Mouse (Mus musculus) embryonic facial prominence, embryonic 12.5 days (tissue): ENCODE measurements around the gene Neb. TPM values are rescaled to one million over a fixed set of nuclear protein-coding genes. Genes with fewer than 3 reads are reported as not detected.

ENCODE experiments used
- ATAC-seq: fragments of 200-750 bp; cut with Nextera tagmentation; 2 replicates; pipeline ENCODE4 v1.8.0; 2017; ENCODE audit not compliant: insufficient number of reproducible peaks, insufficient read depth, low FRiP score, low TSS enrichment
- H3K27ac ChIP-seq: fragments of 300-500 bp; sonication (generic); 2 replicates; pipeline ENCODE4 v1.5.1; 2016; ENCODE audit warnings: mild to moderate bottlenecking
- H3K27me3 ChIP-seq: fragments of 300-500 bp; sonication (generic); 2 replicates; pipeline ENCODE4 v1.6.1; 2016; ENCODE audit warnings: mild to moderate bottlenecking, moderate library complexity
- H3K36me3 ChIP-seq: fragments of 300-500 bp; sonication (generic); 2 replicates; pipeline ENCODE4 v1.6.1; 2016; ENCODE audit warnings: mild to moderate bottlenecking
- H3K4me1 ChIP-seq: fragments of 300-500 bp; sonication (generic); 2 replicates; pipeline ENCODE4 v1.6.1; 2016
- H3K4me2 ChIP-seq: fragments of 300-500 bp; sonication (generic); replicated peaks from 2 replicates; pipeline ENCODE4 v1.6.1; 2016; ENCODE audit warnings: mild to moderate bottlenecking, moderate library complexity
- H3K4me3 ChIP-seq: fragments of 300-500 bp; sonication (generic); 2 replicates; pipeline ENCODE4 v1.5.1; 2016; ENCODE audit warnings: mild to moderate bottlenecking
- H3K9ac ChIP-seq: fragments of 300-500 bp; sonication (generic); 2 replicates; pipeline ENCODE4 v1.6.1; 2016; ENCODE audit warnings: mild to moderate bottlenecking, moderate library complexity
- H3K9me3 ChIP-seq: fragments of 300-500 bp; sonication (generic); 2 replicates; pipeline ENCODE4 v1.6.1; 2016; ENCODE audit warnings: mild to moderate bottlenecking, moderate library complexity
- WGBS: fragments of 180-500 bp; shearing (Covaris S2); methylation state at CpG from one replicate; pipeline ENCODE4 v1.1.7; 2016; 5-methylcytosine and 5-hydroxymethylcytosine counted together
- polyA plus RNA-seq: library from polyadenylated mRNA; unstranded; fragments of >200 nt; fragmentation: Nextera tagmentation; extraction: Ambion mirVana; gene quantifications from 2 replicates; pipeline ENCODE4 v1.2.1, GENCODE M21; 2016

Gene Neb
- polyA plus RNA-seq, 1 experiment from 2014 or later = 30.8 TPM

GRCm38 (mm10) chr2:52331761-52332160 is 46.5 kb downstream of the Neb start:
- no peak overlapping the region for H3K9ac ChIP-seq
- no peaks in the 10 kb centered on the region for H3K27me3 ChIP-seq
- H3K4me2 ChIP-seq = no peak overlapping the region
- no peak overlapping the region for H3K27ac ChIP-seq
- no peaks in the 10 kb centered on the region for H3K36me3 ChIP-seq
- no peak for ATAC-seq
- H3K9me3 ChIP-seq = no peaks in the 10 kb centered on the region
- H3K4me3 ChIP-seq = no peak overlapping the region
- H3K4me1 ChIP-seq = no peaks in the 10 kb centered on the region
- WGBS = 75% methylated on average over 3 of the region's 3 CpGs

- Histone ChIP-seq H3K27ac (no peak overlapping the region), H3K4me1 (no peaks in the 10 kb centered on the region), H3K4me2 (no peak overlapping the region), H3K27me3 (no peaks in the 10 kb centered on the region), H3K9me3 (no peaks in the 10 kb centered on the region), H3K36me3 (no peaks in the 10 kb centered on the region), H3K9ac (no peak overlapping the region), H3K4me3 (no peak overlapping the region)
- WGBS = 84% methylated on average over 4 of the region's 4 CpGs
- no peak for ATAC-seq
Observed at GRCm38 (mm10) chr2:52327244-52327815, 50.9 kb downstream of the Neb start.

GRCm38 (mm10) chr2:52321866-52322265 is 56.4 kb downstream of the Neb start:
- H3K27ac ChIP-seq = no peak overlapping the region
- no peak for ATAC-seq
- no peak overlapping the region for H3K4me3 ChIP-seq
- H3K4me2 ChIP-seq = no peak overlapping the region
- no peak overlapping the region for H3K9ac ChIP-seq
- WGBS = 86% methylated on average over 3 of the region's 3 CpGs
- H3K27me3 ChIP-seq = no peaks in the 10 kb centered on the region
- H3K4me1 ChIP-seq = no peaks in the 10 kb centered on the region
- no peaks in the 10 kb centered on the region for H3K36me3 ChIP-seq
- no peaks in the 10 kb centered on the region for H3K9me3 ChIP-seq

- Histone ChIP-seq H3K4me1 (no peaks in the 10 kb centered on the region), H3K36me3 (no peaks in the 10 kb centered on the region), H3K27me3 (no peaks in the 10 kb centered on the region), H3K4me3 (no peak overlapping the region), H3K27ac (no peak overlapping the region), H3K9me3 (no peaks in the 10 kb centered on the region), H3K4me2 (no peak overlapping the region), H3K9ac (no peak overlapping the region)
- WGBS = 90% methylated on average over 2 of the region's 2 CpGs
- ATAC-seq = no peak
Observed at GRCm38 (mm10) chr2:52320175-52320574, 58.1 kb downstream of the Neb start.

- no peaks in the 10 kb centered on the region for H3K4me1 ChIP-seq
- no peaks in the 10 kb centered on the region for H3K9me3 ChIP-seq
- no peaks in the 10 kb centered on the region for H3K27me3 ChIP-seq
- H3K4me3 ChIP-seq = no peak overlapping the region
- no peak overlapping the region for H3K4me2 ChIP-seq
- H3K27ac ChIP-seq = no peak overlapping the region
- no peak for ATAC-seq
- no peak overlapping the region for H3K9ac ChIP-seq
- WGBS = 63% methylated on average over 5 of the region's 5 CpGs
- no peaks in the 10 kb centered on the region for H3K36me3 ChIP-seq
Observed at GRCm38 (mm10) chr2:52319020-52319567, 59.2 kb downstream of the Neb start.

GRCm38 (mm10) chr2:52317471-52317870 is 60.8 kb downstream of the Neb start:
- H3K9me3 ChIP-seq = no peaks in the 10 kb centered on the region
- no peak overlapping the region for H3K4me3 ChIP-seq
- WGBS = 91% methylated on average over 4 of the region's 4 CpGs
- no peak overlapping the region for H3K9ac ChIP-seq
- H3K4me1 ChIP-seq = no peaks in the 10 kb centered on the region
- H3K4me2 ChIP-seq = no peak overlapping the region
- no peak overlapping the region for H3K27ac ChIP-seq
- H3K36me3 ChIP-seq = no peaks in the 10 kb centered on the region
- no peaks in the 10 kb centered on the region for H3K27me3 ChIP-seq
- ATAC-seq = no peak

GRCm38 (mm10) chr2:52315737-52316136 is 62.5 kb downstream of the Neb start:
- 52% methylated on average over 3 of the region's 3 CpGs for WGBS

GRCm38 (mm10) chr2:52314922-52315730 is 63.1 kb downstream of the Neb start:
- Histone ChIP-seq H3K4me3 (no peak overlapping the region), H3K27me3 (no peaks in the 10 kb centered on the region), H3K36me3 (no peaks in the 10 kb centered on the region), H3K4me1 (no peaks in the 10 kb centered on the region), H3K27ac (no peak overlapping the region), H3K9ac (no peak overlapping the region), H3K4me2 (no peak overlapping the region), H3K9me3 (no peaks in the 10 kb centered on the region)
- no peak for ATAC-seq
- WGBS = 88% methylated on average over 7 of the region's 7 CpGs

More at GRCm38 (mm10) chr2:52315737-52316136, 62.5 kb downstream of the Neb start:
- Histone ChIP-seq H3K9ac (no peak overlapping the region), H3K4me2 (no peak overlapping the region), H3K9me3 (no peaks in the 10 kb centered on the region), H3K27me3 (no peaks in the 10 kb centered on the region), H3K4me3 (no peak overlapping the region), H3K27ac (no peak overlapping the region), H3K36me3 (no peaks in the 10 kb centered on the region), H3K4me1 (no peaks in the 10 kb centered on the region)
- no peak for ATAC-seq

- Histone ChIP-seq H3K4me2 (no peak overlapping the region), H3K4me1 (no peaks in the 10 kb centered on the region), H3K36me3 (no peaks in the 10 kb centered on the region), H3K27ac (no peak overlapping the region), H3K9ac (no peak overlapping the region), H3K9me3 (no peaks in the 10 kb centered on the region), H3K27me3 (no peaks in the 10 kb centered on the region), H3K4me3 (no peak overlapping the region)
- WGBS = 82% methylated on average over 4 of the region's 4 CpGs
- ATAC-seq = no peak
Observed at GRCm38 (mm10) chr2:52310757-52311156, 67.5 kb downstream of the Neb start.

GRCm38 (mm10) chr2:52306635-52307034 is 71.6 kb downstream of the Neb start:
- H3K27me3 ChIP-seq = no peaks in the 10 kb centered on the region
- H3K4me1 ChIP-seq = no peaks in the 10 kb centered on the region
- 85% methylated on average over 5 of the region's 5 CpGs for WGBS
- H3K9me3 ChIP-seq = no peaks in the 10 kb centered on the region
- H3K9ac ChIP-seq = no peak overlapping the region
- H3K4me2 ChIP-seq = no peak overlapping the region
- ATAC-seq = no peak
- no peaks in the 10 kb centered on the region for H3K36me3 ChIP-seq
- H3K4me3 ChIP-seq = no peak overlapping the region
- H3K27ac ChIP-seq = no peak overlapping the region

- Histone ChIP-seq H3K4me3 (no peak overlapping the region), H3K27me3 (no peaks in the 10 kb centered on the region), H3K4me2 (no peak overlapping the region), H3K4me1 (no peaks in the 10 kb centered on the region), H3K36me3 (no peaks in the 10 kb centered on the region), H3K9me3 (no peaks in the 10 kb centered on the region), H3K9ac (no peak overlapping the region), H3K27ac (no peak overlapping the region)
- WGBS = 73% methylated on average over 3 of the region's 3 CpGs
- ATAC-seq = no peak
Observed at GRCm38 (mm10) chr2:52304554-52304953, 73.7 kb downstream of the Neb start.

GRCm38 (mm10) chr2:52303405-52303804 is 74.9 kb downstream of the Neb start:
- ATAC-seq = no peak
- Histone ChIP-seq H3K4me1 (no peaks in the 10 kb centered on the region), H3K9me3 (no peaks in the 10 kb centered on the region), H3K4me2 (no peak overlapping the region), H3K4me3 (no peak overlapping the region), H3K9ac (no peak overlapping the region), H3K27ac (no peak overlapping the region), H3K27me3 (no peaks in the 10 kb centered on the region), H3K36me3 (no peaks in the 10 kb centered on the region)
- WGBS = 95% methylated on average over 1 of the region's 1 CpGs
